Mouse (Mus musculus) kidney, adult 9 months (tissue): ENCODE data around the gene Gm9844.
"Not testable (repeated sequence)": the region's sequence is repeated elsewhere in the genome, so short reads cannot be mapped to it uniquely, and the experiment has no call there.

Experiments used
- DNase-seq: peaks from one replicate; pipeline ENCODE4 v3.0.0; 2022

Gene Gm9844

DNA sequence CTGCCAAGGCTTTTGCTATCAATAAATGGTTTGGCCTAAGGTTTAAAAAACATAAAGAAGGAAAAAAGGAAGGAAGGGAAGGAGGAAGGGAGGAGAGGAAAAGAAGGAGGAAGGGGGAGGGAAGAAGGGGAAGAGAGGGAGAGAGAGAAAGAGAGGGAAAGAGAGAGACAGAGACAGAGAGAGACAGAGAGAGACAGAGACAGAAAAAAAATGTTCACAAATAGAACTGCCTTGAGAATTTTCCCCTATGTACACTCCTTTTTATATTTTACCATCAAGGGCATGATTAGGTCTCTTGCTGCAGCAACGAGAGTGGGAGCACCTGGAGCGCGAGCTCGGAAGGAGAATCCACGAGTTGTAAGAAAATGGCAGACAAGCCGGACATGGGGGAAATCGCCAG is at the start of gene Gm9844:
Gene Gm9844 (plus strand): TSS at position 301 of the 400 bp plus-strand sequence.
- no peak for DNase-seq

GRCm38 (mm10) chr7:24817502-24817901 is 44.5 kb upstream of the Gm9844 start:
- DNase-seq = peak; percentile 85

DNA sequence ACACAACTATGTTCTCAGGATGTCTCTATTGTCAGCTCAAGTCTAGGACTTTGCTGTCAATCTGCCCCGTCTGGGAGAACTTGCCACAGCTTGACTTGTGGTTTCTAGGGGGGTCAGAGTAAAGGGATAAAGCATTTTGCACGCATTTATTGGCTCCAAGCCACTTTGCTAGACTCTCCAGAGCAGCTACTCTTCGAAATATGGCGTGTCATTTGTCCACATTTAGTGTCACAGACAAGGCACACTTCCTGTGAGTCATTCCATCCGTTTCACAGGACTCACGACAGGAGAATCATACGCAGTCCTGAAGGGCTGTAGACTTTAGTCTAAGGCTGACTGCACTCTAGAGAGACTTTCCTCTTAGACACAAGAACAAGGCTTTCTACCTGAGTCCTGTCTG is 37.6 kb upstream of the Gm9844 start:
- no peak for DNase-seq

GRCm38 (mm10) chr7:24827181-24827580 is 34.8 kb upstream of the Gm9844 start:
- DNase-seq = no peak

DNA sequence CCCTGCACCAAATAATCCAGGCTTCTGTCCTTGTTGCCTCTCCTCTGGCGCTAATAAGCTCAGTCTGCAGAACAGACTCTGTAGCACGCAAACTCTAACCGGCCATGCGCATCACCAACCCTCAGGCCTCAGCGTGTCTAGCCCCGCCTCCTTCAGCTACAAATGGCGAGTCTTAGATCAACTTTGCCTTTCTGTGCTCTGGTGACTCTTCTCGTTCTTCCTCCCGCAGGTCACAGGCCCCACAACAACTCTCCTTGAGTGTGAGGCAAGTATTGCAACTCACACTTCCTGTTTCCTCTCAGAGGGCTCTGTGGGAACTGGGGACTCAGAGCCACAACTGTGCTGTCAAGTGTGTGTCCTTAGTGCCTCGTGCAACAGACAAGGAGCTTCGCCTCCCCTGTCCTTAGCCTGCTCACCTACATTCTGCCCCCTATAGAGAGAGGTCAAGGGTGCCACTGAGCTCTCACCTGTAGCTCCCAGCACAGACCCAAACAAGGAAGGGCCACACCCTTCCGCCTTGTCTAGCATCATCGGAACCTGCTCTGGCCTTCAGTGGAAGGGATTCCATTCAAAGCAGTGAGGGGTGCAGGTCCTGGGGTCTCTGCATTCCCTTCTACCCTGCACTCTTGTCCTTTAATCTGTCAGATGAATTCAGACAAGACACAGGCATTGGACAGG is 23.1 kb upstream of the Gm9844 start:
- DNase-seq = not testable (repeated sequence)

DNA sequence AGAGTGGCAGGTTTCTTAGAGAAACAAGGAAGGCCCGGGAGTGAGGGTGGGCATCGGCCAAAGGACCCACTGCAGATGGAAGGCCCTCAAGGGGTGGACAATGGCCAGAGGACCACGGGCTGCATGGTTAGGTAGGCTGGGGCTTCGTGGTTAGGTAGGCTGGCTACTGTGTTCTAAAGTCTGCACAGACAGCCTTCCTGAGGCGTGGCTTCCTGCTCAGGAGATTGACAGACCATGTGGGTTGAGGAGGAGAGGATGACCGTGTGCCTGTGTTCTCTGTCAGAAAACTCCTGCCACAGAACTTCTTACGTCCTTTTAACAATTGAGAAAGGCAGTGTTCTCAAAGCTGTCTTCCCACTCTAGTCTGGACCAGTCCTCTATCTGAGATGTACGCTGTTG is 22.6 kb upstream of the Gm9844 start:
- no peak for DNase-seq

DNA sequence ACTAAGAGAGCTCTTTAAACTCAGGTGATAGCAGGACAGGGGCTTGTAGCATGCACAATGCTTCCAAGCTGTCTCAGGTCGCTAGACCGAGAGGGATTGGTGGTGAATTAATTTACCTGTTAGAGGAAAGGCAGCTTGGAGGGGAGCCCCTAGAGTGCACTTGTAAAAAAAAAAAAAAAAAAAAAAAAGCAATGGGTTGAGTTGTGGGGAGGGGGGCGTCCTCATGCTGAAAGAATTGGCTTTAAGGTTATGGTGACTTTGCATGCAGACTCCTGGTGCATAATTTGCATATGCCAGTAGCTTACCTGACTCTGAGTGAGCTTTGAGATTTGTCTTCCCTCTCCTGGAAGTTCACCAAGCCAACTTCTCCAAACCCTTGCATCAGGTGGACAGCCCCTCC is 21.7 kb upstream of the Gm9844 start:
- DNase-seq = no peak

- DNase-seq = no peak
Measured at GRCm38 (mm10) chr7:24841009-24841408, 21.0 kb upstream of the Gm9844 start.

GRCm38 (mm10) chr7:24844144-24844543 is 17.9 kb upstream of the Gm9844 start:
- DNase-seq = no peak

DNA sequence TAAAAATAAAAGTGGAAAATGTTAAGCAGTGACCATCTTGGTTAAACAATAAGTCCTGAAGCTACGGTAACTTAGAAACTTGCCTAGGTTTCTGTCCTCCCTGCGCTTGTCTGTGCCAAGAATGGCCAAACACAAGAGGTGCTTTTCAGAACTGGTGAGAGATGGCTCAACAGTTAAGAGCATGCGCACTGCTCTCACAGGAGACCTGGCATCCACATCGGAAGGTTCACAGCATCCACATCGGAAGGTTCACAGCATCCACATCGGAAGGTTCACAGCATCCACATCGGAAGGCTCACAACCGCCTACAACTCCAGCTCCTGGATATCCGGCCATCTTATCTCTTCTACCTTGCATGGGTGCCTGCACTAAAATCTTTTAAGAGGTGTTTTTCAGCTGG is 16.8 kb upstream of the Gm9844 start:
- no peak for DNase-seq

- DNase-seq = no peak
Measured at GRCm38 (mm10) chr7:24845713-24846112, 16.3 kb upstream of the Gm9844 start.

- not testable (repeated sequence) for DNase-seq
Measured at GRCm38 (mm10) chr7:24846576-24846975, 15.4 kb upstream of the Gm9844 start.

DNA sequence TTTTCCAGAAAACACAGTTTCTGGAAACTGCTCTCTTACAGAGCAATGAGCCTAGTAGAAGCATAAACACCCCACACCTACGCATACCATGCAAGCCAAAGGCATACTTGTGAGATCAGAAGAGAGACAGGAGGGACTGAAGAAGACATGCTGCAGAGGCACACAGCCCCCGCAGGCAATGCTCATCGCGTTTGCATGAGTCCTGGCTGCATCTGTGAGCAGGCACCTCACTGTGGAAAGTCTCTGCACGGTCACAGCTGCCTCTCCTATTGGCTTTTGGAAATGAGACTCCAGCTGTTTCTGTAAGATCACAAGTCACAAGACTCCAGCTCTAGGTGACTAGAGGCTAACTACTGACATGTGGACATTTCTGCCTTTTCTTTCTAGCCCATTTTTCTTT is 11.9 kb upstream of the Gm9844 start:
- DNase-seq = peak; percentile 4

GRCm38 (mm10) chr7:24850899-24851303 is 11.1 kb upstream of the Gm9844 start:
- DNase-seq = peak; percentile 18

DNA sequence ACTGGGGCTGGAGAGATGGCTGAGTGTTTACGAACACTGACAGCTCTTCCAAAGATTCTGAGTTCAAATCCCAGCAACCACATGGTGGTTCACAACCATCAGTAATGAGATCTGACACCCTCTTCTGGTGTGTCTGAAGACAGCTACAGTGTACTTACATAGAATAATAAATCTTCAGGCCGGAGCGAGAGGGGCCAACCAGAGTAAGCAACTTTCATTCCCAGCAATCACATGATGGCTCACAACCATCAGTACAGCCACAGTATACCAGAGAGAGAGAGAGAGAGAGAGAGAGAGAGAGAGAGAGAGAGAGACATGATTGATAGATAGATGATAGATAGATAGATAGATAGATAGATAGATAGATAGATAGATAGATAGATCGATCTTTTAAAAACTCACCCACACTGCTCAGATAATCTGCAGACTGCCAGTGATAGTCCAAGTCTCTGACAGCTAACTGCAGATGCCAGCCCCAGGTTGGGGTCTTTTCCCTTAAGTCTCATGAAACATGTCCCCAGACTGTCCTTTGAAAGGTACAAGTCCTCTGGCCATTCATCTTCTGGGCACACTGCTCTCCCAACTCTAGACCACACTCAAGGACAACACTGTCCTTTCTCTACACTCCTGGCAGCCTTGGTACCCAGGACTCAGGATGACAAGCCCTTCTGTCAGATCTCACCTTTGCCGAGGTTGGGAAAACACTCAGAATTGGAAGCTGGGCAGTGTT is 10.3 kb upstream of the Gm9844 start:
- DNase-seq = no peak

- DNase-seq = no peak
Measured at GRCm38 (mm10) chr7:24852557-24853232, 9.3 kb upstream of the Gm9844 start.

GRCm38 (mm10) chr7:24853233-24853563 is 8.8 kb upstream of the Gm9844 start:
- DNase-seq = no peak

GRCm38 (mm10) chr7:24853695-24854094 is 8.3 kb upstream of the Gm9844 start:
- no peak for DNase-seq

DNA sequence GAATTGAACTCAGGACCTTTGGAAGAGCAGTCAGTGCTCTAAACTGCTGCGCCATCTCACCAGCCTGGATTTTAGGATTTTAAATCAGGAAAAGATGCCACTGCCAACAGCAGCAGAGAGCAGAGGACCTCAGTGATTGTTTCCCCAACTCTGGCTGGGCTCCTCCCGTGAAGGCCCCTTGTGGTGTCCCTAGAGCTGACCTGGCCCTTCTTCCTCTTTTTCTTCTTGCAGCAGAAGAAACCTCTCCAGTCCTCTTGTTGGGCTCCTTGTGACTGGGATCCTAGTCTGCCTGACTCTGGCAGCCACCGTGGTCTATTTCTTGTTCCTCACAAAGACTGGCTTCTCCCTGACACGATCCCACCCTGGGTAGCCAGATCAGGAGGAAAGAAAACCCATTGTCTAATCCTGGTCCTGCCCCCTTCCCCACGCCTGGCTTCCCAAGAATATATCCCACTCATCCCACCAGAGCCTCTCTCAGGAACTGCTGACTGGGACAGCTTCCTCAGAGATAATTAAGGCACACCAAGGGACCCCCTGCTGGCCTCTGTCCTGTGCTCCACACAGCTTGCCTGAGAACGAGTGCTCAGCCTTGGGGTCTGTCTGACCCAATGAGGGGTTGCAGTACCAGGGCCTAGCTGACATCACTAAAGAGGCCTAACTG is 5.4 kb upstream of the Gm9844 start:
- no peak for DNase-seq

DNA sequence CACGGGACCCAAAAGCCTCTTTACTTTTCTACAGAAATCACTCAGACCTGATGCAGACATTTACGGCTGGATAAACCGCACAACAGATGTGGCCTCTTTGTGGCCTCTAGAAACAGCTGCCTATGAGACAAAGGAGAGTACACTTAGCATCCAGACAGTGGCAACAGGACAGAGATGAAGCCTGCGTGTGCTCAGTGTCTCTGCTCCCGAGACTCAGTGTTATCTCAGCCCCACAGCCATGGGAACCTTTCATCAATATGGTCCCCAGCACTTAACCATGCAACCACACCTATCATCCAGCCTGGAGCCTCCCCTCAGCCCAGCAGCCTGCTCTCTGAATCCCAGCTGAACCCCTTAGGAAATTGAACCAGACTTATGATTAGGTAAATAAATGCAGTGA is 2.8 kb upstream of the Gm9844 start:
- no peak for DNase-seq

DNA sequence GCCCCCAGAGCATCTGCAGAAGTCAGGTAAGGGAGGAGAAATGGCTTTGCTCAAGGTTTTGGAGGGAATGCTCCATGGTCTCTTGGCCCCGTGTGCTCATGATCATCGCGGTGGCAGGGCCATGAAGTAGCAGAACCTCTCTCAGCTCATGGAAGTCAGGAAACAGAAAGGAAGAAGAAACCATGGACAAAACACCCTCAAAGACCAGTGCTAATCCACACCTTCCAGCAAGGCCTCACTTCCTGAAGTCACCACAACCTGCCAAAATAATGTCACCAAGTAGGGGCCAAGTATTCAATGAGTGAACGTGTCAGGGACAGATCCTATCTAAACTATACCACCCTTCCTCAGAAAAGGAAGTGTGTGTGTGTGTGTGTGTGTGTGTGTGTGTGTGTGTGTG is 840 bp downstream of the Gm9844 start:
- no peak for DNase-seq

DNA sequence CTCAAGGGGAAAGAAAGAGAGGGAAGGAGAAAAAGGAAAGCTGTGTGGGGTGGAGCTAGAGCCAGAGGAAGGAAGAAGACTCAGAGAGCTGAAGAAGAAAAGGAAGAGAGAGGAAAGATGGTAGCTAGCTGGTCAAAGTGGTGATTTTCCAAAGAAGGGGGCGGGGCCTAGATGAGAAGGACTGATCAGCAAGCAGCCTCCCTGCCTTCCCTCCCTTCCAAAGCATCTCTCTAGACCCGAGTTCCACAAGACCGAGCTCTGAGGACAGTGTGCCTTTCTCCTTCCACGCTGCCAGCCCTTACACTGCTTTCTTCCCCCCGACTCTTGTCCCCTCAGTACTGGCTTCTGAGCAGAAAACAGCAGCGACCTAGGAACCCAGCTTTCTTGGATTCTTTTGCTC is 2.1 kb downstream of the Gm9844 start:
- DNase-seq = no peak

- DNase-seq = no peak
Measured at GRCm38 (mm10) chr7:24869080-24869479, 7.1 kb downstream of the Gm9844 start.
